Mouse (Mus musculus): Measurements from ENCODE around the gene Sema5a. TPM values are rescaled to one million over a fixed set of nuclear protein-coding genes. Genes with fewer than 3 reads are reported as not detected.

Gene Sema5a
- polyA plus RNA-seq, 1 experiment from 2014 or later = 12.0 TPM

DNA sequence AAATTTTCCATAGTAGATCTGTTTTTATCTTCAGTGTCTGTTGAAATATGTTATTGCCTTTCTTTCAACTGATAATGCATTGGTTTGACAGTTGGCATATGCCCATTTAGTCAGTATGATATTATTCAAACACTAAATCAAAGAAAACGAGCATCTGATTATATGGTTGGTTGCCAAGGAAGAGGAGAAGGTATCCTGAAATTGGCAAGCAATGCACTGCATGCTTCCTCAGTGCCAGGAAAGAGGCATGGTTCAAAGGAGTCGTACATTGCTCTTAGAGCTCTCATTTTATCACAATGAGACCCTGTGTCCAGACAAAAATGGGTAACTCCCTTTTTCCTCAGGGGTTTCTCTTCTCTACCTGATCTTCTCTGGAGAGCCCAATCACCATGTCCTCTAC, 214.4 kb downstream of the Sema5a start:
- no peak overlapping the region for H3K4me3 ChIP-seq (replicated peaks; ENCODE audit: low read length)
- DNase-seq (ENCODE audit: low spot score) (no peak), ATAC-seq (ENCODE audit: low FRiP score) (no peak)
- H3K27ac ChIP-seq = no peak overlapping the region
- no peaks in the 10 kb centered on the region for H3K4me1 ChIP-seq (replicated peaks; ENCODE audit: control insufficient read depth, insufficient read depth, low read length)
- H3K4me2 ChIP-seq (replicated peaks) = no peak overlapping the region
- WGBS = 48% methylated on average over 2 of the region's 2 CpGs
- H3K27me3 ChIP-seq (ENCODE audit: control insufficient read depth, insufficient read depth, low read length) = no peaks in the 10 kb centered on the region
- no peaks in the 10 kb centered on the region for H3K9me3 ChIP-seq (ENCODE audit: control insufficient read depth, low read length)
- H3K36me3 ChIP-seq (replicated peaks; ENCODE audit: control insufficient read depth, insufficient read depth) = no peaks in the 10 kb centered on the region
- H3K9ac ChIP-seq = no peak overlapping the region

DNA sequence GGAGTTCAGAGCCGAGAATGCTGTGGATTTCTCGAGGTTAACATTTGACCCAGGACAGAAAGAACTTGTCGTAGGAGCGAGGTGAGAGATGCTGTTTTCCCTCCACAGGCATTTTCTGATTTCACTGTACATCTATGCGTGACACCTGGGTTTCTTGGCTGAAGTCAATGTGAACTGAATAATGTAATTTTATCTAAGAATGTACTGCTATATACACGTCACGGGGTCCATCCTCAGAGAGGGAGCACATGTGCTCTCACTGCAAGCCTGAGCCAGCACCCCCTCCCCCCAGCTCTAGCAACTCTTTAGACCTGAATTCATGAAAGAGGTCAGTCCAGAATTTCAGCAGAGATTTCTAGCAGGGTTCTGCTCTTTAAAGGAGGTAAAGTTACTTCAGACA, 215.6 kb downstream of the Sema5a start:
- Histone ChIP-seq H3K36me3 (replicated peaks; ENCODE audit: control insufficient read depth, insufficient read depth) (no peaks in the 10 kb centered on the region), H3K4me3 (replicated peaks; ENCODE audit: low read length) (no peak overlapping the region), H3K4me2 (replicated peaks) (no peak overlapping the region), H3K9ac (no peak overlapping the region), H3K4me1 (replicated peaks; ENCODE audit: control insufficient read depth, insufficient read depth, low read length) (no peaks in the 10 kb centered on the region), H3K9me3 (ENCODE audit: control insufficient read depth, low read length) (no peaks in the 10 kb centered on the region), H3K27ac (no peak overlapping the region), H3K27me3 (ENCODE audit: control insufficient read depth, insufficient read depth, low read length) (no peaks in the 10 kb centered on the region)
- no peak for DNase-seq (ENCODE audit: low spot score)
- 84% methylated on average over 7 of the region's 7 CpGs for WGBS
- ATAC-seq (ENCODE audit: low FRiP score) = no peak

DNA sequence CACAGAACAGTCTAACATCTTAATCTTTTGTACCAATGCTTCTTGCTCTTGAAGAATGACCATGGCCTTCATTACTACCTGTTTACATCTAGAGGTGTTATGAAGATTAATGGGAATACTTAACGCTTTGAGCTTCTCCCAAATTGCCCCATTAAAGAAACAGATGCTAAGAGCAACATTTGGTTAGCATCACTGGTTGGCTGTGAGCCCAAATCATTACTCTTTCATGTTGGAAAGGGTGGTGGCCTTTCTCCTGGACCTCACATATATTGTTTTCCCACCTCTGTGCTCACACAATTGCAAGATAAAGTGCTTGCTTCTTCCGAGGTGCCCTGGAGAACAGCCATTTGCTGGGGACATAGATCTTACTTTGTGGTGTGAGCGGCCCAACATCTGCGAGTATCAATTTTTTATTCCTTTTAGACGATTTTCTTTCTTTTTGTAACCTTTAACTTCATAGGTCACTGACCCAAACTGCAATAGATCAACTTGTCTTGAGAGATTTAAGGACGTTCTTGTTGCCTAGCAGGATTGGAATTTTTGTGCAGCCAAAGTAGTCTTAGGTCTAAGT, 227.0 kb downstream of the Sema5a start:
- ATAC-seq (ENCODE audit: low FRiP score) = no peak
- 56% methylated on average over 6 of the region's 6 CpGs for WGBS
- Histone ChIP-seq H3K4me1 (replicated peaks; ENCODE audit: control insufficient read depth, insufficient read depth, low read length) (no peaks in the 10 kb centered on the region), H3K27ac (no peak overlapping the region), H3K4me3 (replicated peaks; ENCODE audit: low read length) (no peak overlapping the region), H3K27me3 (ENCODE audit: control insufficient read depth, insufficient read depth, low read length) (no peaks in the 10 kb centered on the region), H3K36me3 (replicated peaks; ENCODE audit: control insufficient read depth, insufficient read depth) (no peaks in the 10 kb centered on the region), H3K4me2 (replicated peaks) (no peak overlapping the region), H3K9me3 (ENCODE audit: control insufficient read depth, low read length) (no peaks in the 10 kb centered on the region), H3K9ac (no peak overlapping the region)
- no peak for DNase-seq (ENCODE audit: low spot score)

- ATAC-seq (ENCODE audit: low FRiP score) = no peak
- Histone ChIP-seq H3K4me2 (replicated peaks) (no peak overlapping the region), H3K27me3 (ENCODE audit: control insufficient read depth, insufficient read depth, low read length) (no peaks in the 10 kb centered on the region), H3K4me3 (replicated peaks; ENCODE audit: low read length) (no peak overlapping the region), H3K9me3 (ENCODE audit: control insufficient read depth, low read length) (no peaks in the 10 kb centered on the region), H3K27ac (no peak overlapping the region), H3K9ac (no peak overlapping the region), H3K36me3 (replicated peaks; ENCODE audit: control insufficient read depth, insufficient read depth) (no peaks in the 10 kb centered on the region), H3K4me1 (replicated peaks; ENCODE audit: control insufficient read depth, insufficient read depth, low read length) (peaks cover 5% of the 10 kb centered on the region; the same call in 1 of the 2 replicates)
- DNase-seq (ENCODE audit: low spot score) = no peak
Observed at GRCm38 (mm10) chr15:32480747-32481146, 236.1 kb downstream of the Sema5a start.

GRCm38 (mm10) chr15:32485064-32485964, 240.7 kb downstream of the Sema5a start:
- Histone ChIP-seq H3K27me3 (ENCODE audit: control insufficient read depth, insufficient read depth, low read length) (no peaks in the 10 kb centered on the region), H3K36me3 (replicated peaks; ENCODE audit: control insufficient read depth, insufficient read depth) (no peaks in the 10 kb centered on the region), H3K4me2 (replicated peaks) (no peak overlapping the region), H3K9ac (no peak overlapping the region), H3K9me3 (ENCODE audit: control insufficient read depth, low read length) (no peaks in the 10 kb centered on the region), H3K4me3 (replicated peaks; ENCODE audit: low read length) (no peak overlapping the region), H3K4me1 (replicated peaks; ENCODE audit: control insufficient read depth, insufficient read depth, low read length) (peaks cover 5% of the 10 kb centered on the region; the same call in 1 of the 2 replicates), H3K27ac (0 out of 2 replicates have a peak overlapping the region, but pooled peaks have one; percentile 23)
- ATAC-seq (ENCODE audit: low FRiP score) = peak; percentile 71
- DNase-seq (ENCODE audit: low spot score) = no peak
- 55% methylated on average over 8 of the region's 8 CpGs for WGBS

- H3K27me3 ChIP-seq (ENCODE audit: control insufficient read depth, insufficient read depth, low read length) = no peaks in the 10 kb centered on the region
- DNase-seq (ENCODE audit: low spot score) = no peak
- no peak overlapping the region for H3K4me2 ChIP-seq (replicated peaks)
- peaks cover 5% of the 10 kb centered on the region; the same call in 1 of the 2 replicates for H3K4me1 ChIP-seq (replicated peaks; ENCODE audit: control insufficient read depth, insufficient read depth, low read length)
- WGBS = 63% methylated on average over 1 of the region's 1 CpGs
- no peak overlapping the region for H3K9ac ChIP-seq
- H3K36me3 ChIP-seq (replicated peaks; ENCODE audit: control insufficient read depth, insufficient read depth) = no peaks in the 10 kb centered on the region
- ATAC-seq (ENCODE audit: low FRiP score) = no peak
- H3K9me3 ChIP-seq (ENCODE audit: control insufficient read depth, low read length) = no peaks in the 10 kb centered on the region
- no peak overlapping the region for H3K4me3 ChIP-seq (replicated peaks; ENCODE audit: low read length)
- no peak overlapping the region for H3K27ac ChIP-seq
Observed at GRCm38 (mm10) chr15:32487968-32488367, 243.4 kb downstream of the Sema5a start.

- Histone ChIP-seq H3K27ac (no peak overlapping the region), H3K27me3 (ENCODE audit: control insufficient read depth, insufficient read depth, low read length) (no peaks in the 10 kb centered on the region), H3K4me3 (replicated peaks; ENCODE audit: low read length) (no peak overlapping the region), H3K36me3 (replicated peaks; ENCODE audit: control insufficient read depth, insufficient read depth) (no peaks in the 10 kb centered on the region), H3K9me3 (ENCODE audit: control insufficient read depth, low read length) (no peaks in the 10 kb centered on the region), H3K4me2 (replicated peaks) (no peak overlapping the region), H3K9ac (no peak overlapping the region), H3K4me1 (replicated peaks; ENCODE audit: control insufficient read depth, insufficient read depth, low read length) (0 out of 2 replicates have a peak, but pooled peaks cover 2% of the 10 kb centered on the region)
- ATAC-seq (ENCODE audit: low FRiP score) = no peak
- no peak for DNase-seq (ENCODE audit: low spot score)
- WGBS = 86% methylated on average over 5 of the region's 5 CpGs
Observed at GRCm38 (mm10) chr15:32494219-32494618, 249.6 kb downstream of the Sema5a start.

DNA sequence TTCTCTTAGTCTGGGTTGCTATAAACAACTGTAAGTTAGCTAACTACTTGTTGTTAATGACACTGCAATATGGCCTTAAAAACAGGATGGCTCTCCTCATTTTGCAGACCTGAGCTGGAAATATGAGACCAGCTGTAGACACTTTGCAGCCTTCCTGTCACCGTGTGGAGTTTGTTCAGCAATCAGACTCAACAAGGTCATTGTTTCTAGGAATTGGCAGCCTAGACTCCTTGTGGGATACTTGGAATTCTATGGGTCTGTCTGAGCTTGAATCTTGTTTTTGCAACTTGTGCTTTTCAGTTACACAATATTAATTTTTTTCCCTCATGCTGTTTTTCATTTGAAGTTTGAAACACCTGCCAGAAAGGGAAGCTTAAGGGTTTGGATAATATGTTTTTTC, 250.3 kb downstream of the Sema5a start:
- Histone ChIP-seq H3K4me1 (replicated peaks; ENCODE audit: control insufficient read depth, insufficient read depth, low read length) (0 out of 2 replicates have a peak, but pooled peaks cover 2% of the 10 kb centered on the region), H3K27me3 (ENCODE audit: control insufficient read depth, insufficient read depth, low read length) (no peaks in the 10 kb centered on the region), H3K27ac (no peak overlapping the region), H3K9me3 (ENCODE audit: control insufficient read depth, low read length) (no peaks in the 10 kb centered on the region), H3K36me3 (replicated peaks; ENCODE audit: control insufficient read depth, insufficient read depth) (no peaks in the 10 kb centered on the region), H3K4me2 (replicated peaks) (no peak overlapping the region), H3K9ac (no peak overlapping the region), H3K4me3 (replicated peaks; ENCODE audit: low read length) (no peak overlapping the region)
- ATAC-seq (ENCODE audit: low FRiP score) (no peak), DNase-seq (ENCODE audit: low spot score) (no peak)
- 67% methylated on average over 1 of the region's 1 CpGs for WGBS

DNA sequence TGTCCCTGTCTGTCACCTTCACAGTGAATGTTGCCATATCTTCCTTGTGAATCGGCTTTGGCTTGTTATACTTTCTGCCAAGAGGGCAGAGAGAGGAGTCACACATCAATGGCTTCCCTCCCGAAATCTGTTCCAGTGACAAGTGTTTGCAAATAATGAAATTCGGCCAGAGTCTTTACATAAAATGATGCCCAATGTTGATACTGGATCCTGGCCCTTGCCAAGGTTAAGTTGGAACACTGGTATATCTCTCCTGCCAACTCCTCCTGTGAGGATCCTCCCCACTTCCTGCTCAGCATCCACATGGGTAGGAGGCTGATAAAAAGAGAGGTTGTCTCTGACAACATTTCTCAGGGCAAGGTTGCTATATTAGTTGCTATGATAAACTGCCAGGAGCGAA, 252.3 kb downstream of the Sema5a start:
- DNase-seq (ENCODE audit: low spot score) = no peak
- no peak overlapping the region for H3K9ac ChIP-seq
- no peak overlapping the region for H3K4me2 ChIP-seq (replicated peaks)
- no peaks in the 10 kb centered on the region for H3K9me3 ChIP-seq (ENCODE audit: control insufficient read depth, low read length)
- 0 out of 2 replicates have a peak, but pooled peaks cover 2% of the 10 kb centered on the region for H3K4me1 ChIP-seq (replicated peaks; ENCODE audit: control insufficient read depth, insufficient read depth, low read length)
- no peak for ATAC-seq (ENCODE audit: low FRiP score)
- H3K27me3 ChIP-seq (ENCODE audit: control insufficient read depth, insufficient read depth, low read length) = no peaks in the 10 kb centered on the region
- WGBS = 79% methylated on average over 4 of the region's 4 CpGs
- no peaks in the 10 kb centered on the region for H3K36me3 ChIP-seq (replicated peaks; ENCODE audit: control insufficient read depth, insufficient read depth)
- H3K4me3 ChIP-seq (replicated peaks; ENCODE audit: low read length) = no peak overlapping the region
- H3K27ac ChIP-seq = no peak overlapping the region

Measured in hindbrain, embryonic 14.5 days (tissue).